Comparison of ENCODE assay signal across 18 mouse cellular contexts in genomic region chr19:46628403-46628802, GRCm38 (mm10). TPM values are rescaled to one million over a fixed set of nuclear protein-coding genes. Genes with fewer than 3 reads are reported as not detected.
A peak's percentile ranks its signal among the peaks of the same experiment; 100 is the strongest.
DNase-seq lines count a peak whose midpoint lies in the region; ATAC-seq and TF ChIP-seq lines count a peak whose summit lies in the region.
"Had no signal": no experiment of that assay in that cellular context is flagged by ENCODE, and none has a peak within 500 bp of the region (broad histone marks: within the 10 kb centered on the region; RNA-seq: fewer than 3 reads in every experiment).

No protein-coding gene starts in this region.

- TF ChIP-seq CTCF in heart, postnatal 0 days (IDR thresholded peaks at IDR 0.05; ENCODE audit: low read depth), result no peak
- TF ChIP-seq CTCF in cerebellum, adult 2 months (IDR thresholded peaks at IDR 0.05; ENCODE audit: borderline replicate concordance, insufficient read depth, low read depth, low read length), result no peak

- H3K4me1 ChIP-seq in heart, embryonic 10.5 days, result peaks cover 88% of the 10 kb centered on the region
- H3K4me1 ChIP-seq in heart, postnatal 0 days (ENCODE audit: control insufficient read depth, insufficient read depth), result peaks cover 62% of the 10 kb centered on the region
- peaks cover 10% of the 10 kb centered on the region for H3K4me1 ChIP-seq in cerebellum, adult 2 months (ENCODE audit: control insufficient read depth, insufficient read depth, low read length)

- DNase-seq in heart, embryonic 10.5 days (ENCODE audit: low spot score), result no peak
- DNase-seq in heart, postnatal 36 days, result no peak
- DNase-seq in adrenal gland, postnatal 25 days, result peak; percentile 65
- no peak for DNase-seq in heart, postnatal 0 days (ENCODE audit: low spot score)
- DNase-seq in lung, postnatal 14 days, result peak; percentile 62
- DNase-seq in cerebellum, adult 2 months, result no peak
- no peak for DNase-seq in right cerebral cortex, postnatal 4 days
- DNase-seq in right cerebral cortex, adult 2 months (ENCODE audit: low spot score in 2 of 2), result no peak
- DNase-seq: gastrocnemius, postnatal 14 days; kidney, adult 2 months; right cerebral cortex, adult 18-20 months; thymus, postnatal 4 days had no signal

- ATAC-seq in heart, postnatal 0 days (ENCODE audit: insufficient read depth, low read depth), result no peak
- ATAC-seq: activated CD4-positive, CD25-positive, alpha-beta regulatory T cell, adult 4 months; forebrain, embryonic 14.5 days; hindbrain, embryonic 16.5 days had no signal

- H3K4me3 ChIP-seq in heart, embryonic 10.5 days, result peak overlapping the region; percentile 7; the same call in 1 of the 2 replicates
- no peak overlapping the region for H3K4me3 ChIP-seq in heart, postnatal 0 days (ENCODE audit: low read depth, low read length)
- no peak overlapping the region for H3K4me3 ChIP-seq in cerebellum, adult 2 months (replicated peaks; ENCODE audit: insufficient read depth, low read depth, low read length)

- H3K9ac ChIP-seq in heart, postnatal 0 days (replicated peaks; ENCODE audit: low read depth, low read length), result no peak overlapping the region

- TF ChIP-seq POLR2A in cerebellum, adult 2 months (IDR thresholded peaks at IDR 0.05; ENCODE audit: borderline replicate concordance, insufficient read depth, low read length), result no peak

- H3K27ac ChIP-seq in heart, embryonic 10.5 days, result peak overlapping the region; percentile 80
- H3K27ac ChIP-seq in heart, postnatal 0 days (ENCODE audit: low read depth), result peak overlapping the region; percentile 69
- no peak overlapping the region for H3K27ac ChIP-seq in cerebellum, adult 2 months (ENCODE audit: insufficient read depth, low read length)

- intact Hi-C loops in heart, postnatal 36 days (cut with DNase I), result no loop called here

- no peaks in the 10 kb centered on the region for H3K27me3 ChIP-seq in heart, embryonic 10.5 days (ENCODE audit: insufficient read depth, poor library complexity, severe bottlenecking)
- H3K27me3 ChIP-seq in heart, postnatal 0 days (ENCODE audit: control insufficient read depth, insufficient read depth, low read length), result no peaks in the 10 kb centered on the region
- H3K27me3 ChIP-seq in cerebellum, adult 2 months (ENCODE audit: control insufficient read depth, insufficient read depth, low read length), result no peaks in the 10 kb centered on the region

- TF ChIP-seq EP300 in heart, postnatal 0 days (IDR thresholded peaks at IDR 0.05; ENCODE audit: low read depth), result no peak

- H3K4me2 ChIP-seq in heart, postnatal 0 days (ENCODE audit: low read depth, low read length), result peak overlapping the region; percentile 42

- peaks cover 38% of the 10 kb centered on the region for H3K36me3 ChIP-seq in heart, embryonic 10.5 days
- no peaks in the 10 kb centered on the region; the same call in 1 of the 2 replicates for H3K36me3 ChIP-seq in heart, postnatal 0 days (replicated peaks; ENCODE audit: control insufficient read depth, insufficient read depth, low read length)

- H3K9me3 ChIP-seq in heart, embryonic 10.5 days, result no peaks in the 10 kb centered on the region
- no peaks in the 10 kb centered on the region for H3K9me3 ChIP-seq in heart, postnatal 0 days (replicated peaks; ENCODE audit: control insufficient read depth, low read length)

- WGBS in heart, embryonic 10.5 days, result 35% methylated on average over 10 of the region's 10 CpGs
- WGBS in heart, postnatal 0 days, result 24% methylated on average over 10 of the region's 10 CpGs
- WGBS in cerebellum, adult 2 months, result 85% methylated on average over 10 of the region's 10 CpGs

RNA-seq across cellular contexts. Expression of gene Wbp1l, which starts 29.5 kb away (rescaled TPM):
- 53.9 and 61.8 TPM in 2 replicates for polyA plus RNA-seq in heart, embryonic 10.5 days (2016; fragmentation: Nextera tagmentation; extraction: Ambion mirVana)
- 10 to 100 TPM; 51.2 to 59.1 TPM for total RNA-seq in heart, postnatal 36 days (2021)
- 154 and 189 TPM in 2 replicates for total RNA-seq in adrenal gland, postnatal 25 days (2021)
- 72.8 and 89.7 TPM in 2 replicates for total RNA-seq in heart, postnatal 0 days (2014; rRNA removed; ENCODE audit: low replicate concordance)
- polyA plus RNA-seq in heart, postnatal 0 days (2015; fragmentation: Nextera tagmentation; extraction: Ambion mirVana), result 34.4 and 36.4 TPM in 2 replicates
- 24.9 and 28.3 TPM in 2 replicates for polyA plus RNA-seq in cerebellum, adult 2 months (2012; rRNA removed)

RNA-seq across cellular contexts. Expression of gene Cyp17a1, which starts 44.6 kb away (rescaled TPM):
- polyA plus RNA-seq in heart, embryonic 10.5 days (2016; fragmentation: Nextera tagmentation; extraction: Ambion mirVana), result 0.40 and 1.2 TPM in 2 replicates
- total RNA-seq in heart, postnatal 36 days (2021), result not detected
- total RNA-seq in adrenal gland, postnatal 25 days (2021), result 1.2 and 1.9 TPM in 2 replicates
- total RNA-seq in heart, postnatal 0 days (2014; rRNA removed; ENCODE audit: low replicate concordance), result 0.08 and 3.9 TPM in 2 replicates
- polyA plus RNA-seq in heart, postnatal 0 days (2015; fragmentation: Nextera tagmentation; extraction: Ambion mirVana), result 0.68 and 0.88 TPM in 2 replicates
- 0.06 and 0.08 TPM in 2 replicates for polyA plus RNA-seq in cerebellum, adult 2 months (2012; rRNA removed)
- total RNA-seq: gastrocnemius, postnatal 14 days; left cerebral cortex, postnatal 10 days; MEL had no signal
- polyA plus RNA-seq: activated CD4-positive, CD25-positive, alpha-beta regulatory T cell, adult 4 months; cortical plate, adult 2 months; forebrain, embryonic 14.5 days; hindbrain, embryonic 16.5 days had no signal

RNA-seq across cellular contexts. Expression of gene Sfxn2, which starts 55.2 kb away (rescaled TPM):
- 14.2 and 14.5 TPM in 2 replicates for polyA plus RNA-seq in heart, embryonic 10.5 days (2016; fragmentation: Nextera tagmentation; extraction: Ambion mirVana)
- total RNA-seq in heart, postnatal 36 days (2021), result 1 to 10 TPM; 3.1 to 3.5 TPM
- total RNA-seq in adrenal gland, postnatal 25 days (2021), result 8.0 and 12.7 TPM in 2 replicates
- 4.2 and 5.9 TPM in 2 replicates for total RNA-seq in heart, postnatal 0 days (2014; rRNA removed; ENCODE audit: low replicate concordance)
- 4.6 and 5.1 TPM in 2 replicates for polyA plus RNA-seq in heart, postnatal 0 days (2015; fragmentation: Nextera tagmentation; extraction: Ambion mirVana)
- polyA plus RNA-seq in cerebellum, adult 2 months (2012; rRNA removed), result 7.0 and 7.7 TPM in 2 replicates

RNA-seq across cellular contexts. Expression of gene Arl3, which starts 55.4 kb away (rescaled TPM):
- polyA plus RNA-seq in heart, embryonic 10.5 days (2016; fragmentation: Nextera tagmentation; extraction: Ambion mirVana), result 112 and 134 TPM in 2 replicates
- 10 to 100 TPM; 38.5 to 40.4 TPM for total RNA-seq in heart, postnatal 36 days (2021)
- 50.3 and 61.0 TPM in 2 replicates for total RNA-seq in adrenal gland, postnatal 25 days (2021)
- total RNA-seq in heart, postnatal 0 days (2014; rRNA removed; ENCODE audit: low replicate concordance), result 37.2 and 38.2 TPM in 2 replicates
- 79.5 and 80.6 TPM in 2 replicates for polyA plus RNA-seq in heart, postnatal 0 days (2015; fragmentation: Nextera tagmentation; extraction: Ambion mirVana)
- polyA plus RNA-seq in cerebellum, adult 2 months (2012; rRNA removed), result 205 and 227 TPM in 2 replicates

Comparison
In these comparisons a context has a peak if more than half of its experiments do, and no peak if none do; other contexts are left out.
1. DNase-seq: peak in adrenal gland, postnatal 25 days (single experiment) and lung, postnatal 14 days (single experiment); none in heart, embryonic 10.5 days (single experiment), heart, postnatal 36 days (0 of 2), heart, postnatal 0 days (single experiment), cerebellum, adult 2 months (0 of 2), right cerebral cortex, postnatal 4 days (single experiment) and right cerebral cortex, adult 2 months (0 of 2).